Mouse (Mus musculus): ENCODE results near the gene Rexo5. TPM values are rescaled to one million over a fixed set of nuclear protein-coding genes. Genes with fewer than 3 reads are reported as not detected.

The Rexo5 gene
- polyA plus RNA-seq, 2 experiments = 6.8 to 14.6 TPM

GRCm38 (mm10) chr7:119855031-119855430, 61.2 kb downstream of the Rexo5 start:
- Histone ChIP-seq H3K9ac (replicated peaks) (no peak overlapping the region), H3K27ac (no peak overlapping the region), H3K27me3 (ENCODE audit: control insufficient read depth, insufficient read depth, low read length) (no peaks in the 10 kb centered on the region), H3K36me3 (replicated peaks; ENCODE audit: control insufficient read depth, insufficient read depth, low read depth) (no peaks in the 10 kb centered on the region; the same call in 1 of the 2 replicates), H3K4me3 (ENCODE audit: insufficient read depth in 1 of 2, low read depth in 2 of 2, low read length in 2 of 2) (no peak overlapping the region), H3K4me2 (ENCODE audit: low read depth) (no peak overlapping the region), H3K4me1 (replicated peaks; ENCODE audit: control insufficient read depth in 2 of 2, insufficient read depth in 2 of 2, low read length in 1 of 2) (no peaks in the 10 kb centered on the region; a peak in 1 of 4 replicates), H3K9me3 (ENCODE audit: control insufficient read depth, low read length) (no peaks in the 10 kb centered on the region)
- no peak for DNase-seq (ENCODE audit: low read depth in 3 of 3, low spot score in 3 of 3)
- TF ChIP-seq EP300 (IDR thresholded peaks at IDR 0.05; ENCODE audit: low read depth) = no peak
- TF ChIP-seq CTCF (IDR thresholded peaks at IDR 0.05; ENCODE audit: low read depth) = no peak
- ATAC-seq (ENCODE audit: insufficient read depth) = no peak

GRCm38 (mm10) chr7:119859476-119859875, 65.7 kb downstream of the Rexo5 start:
- DNase-seq (ENCODE audit: low read depth in 3 of 3, low spot score in 3 of 3) (no peak), ATAC-seq (ENCODE audit: insufficient read depth) (no peak)
- Histone ChIP-seq H3K9ac (replicated peaks) (no peak overlapping the region), H3K27ac (no peak overlapping the region), H3K4me3 (ENCODE audit: insufficient read depth in 1 of 2, low read depth in 2 of 2, low read length in 2 of 2) (no peak overlapping the region), H3K4me1 (replicated peaks; ENCODE audit: control insufficient read depth in 2 of 2, insufficient read depth in 2 of 2, low read length in 1 of 2) (peaks cover 2 to 7% of the 10 kb centered on the region in 2 experiments), H3K4me2 (ENCODE audit: low read depth) (no peak overlapping the region), H3K36me3 (replicated peaks; ENCODE audit: control insufficient read depth, insufficient read depth, low read depth) (no peaks in the 10 kb centered on the region), H3K27me3 (ENCODE audit: control insufficient read depth, insufficient read depth, low read length) (no peaks in the 10 kb centered on the region), H3K9me3 (ENCODE audit: control insufficient read depth, low read length) (no peaks in the 10 kb centered on the region)
- peak; percentile 46 for TF ChIP-seq CTCF (IDR thresholded peaks at IDR 0.05; ENCODE audit: low read depth)
- no peak for TF ChIP-seq EP300 (IDR thresholded peaks at IDR 0.05; ENCODE audit: low read depth)
- WGBS (ENCODE audit: insufficient replicate concordance) = 75% methylated on average over 6 of the region's 6 CpGs

GRCm38 (mm10) chr7:119860116-119860515, 66.3 kb downstream of the Rexo5 start:
- H3K9me3 ChIP-seq (ENCODE audit: control insufficient read depth, low read length) = no peaks in the 10 kb centered on the region
- TF ChIP-seq CTCF (IDR thresholded peaks at IDR 0.05; ENCODE audit: low read depth) = no peak
- no peak for TF ChIP-seq EP300 (IDR thresholded peaks at IDR 0.05; ENCODE audit: low read depth)
- DNase-seq (ENCODE audit: low read depth in 3 of 3, low spot score in 3 of 3) (no peak), ATAC-seq (ENCODE audit: insufficient read depth) (no peak)
- no peak overlapping the region for H3K4me2 ChIP-seq (ENCODE audit: low read depth)
- H3K4me1 ChIP-seq (replicated peaks; ENCODE audit: control insufficient read depth in 2 of 2, insufficient read depth in 2 of 2, low read length in 1 of 2) = peaks cover 2 to 9% of the 10 kb centered on the region in 2 experiments
- no peak overlapping the region for H3K4me3 ChIP-seq (ENCODE audit: insufficient read depth in 1 of 2, low read depth in 2 of 2, low read length in 2 of 2)
- H3K27me3 ChIP-seq (ENCODE audit: control insufficient read depth, insufficient read depth, low read length) = no peaks in the 10 kb centered on the region
- WGBS (ENCODE audit: insufficient replicate concordance) = 81% methylated on average over 3 of the region's 3 CpGs
- H3K36me3 ChIP-seq (replicated peaks; ENCODE audit: control insufficient read depth, insufficient read depth, low read depth) = no peaks in the 10 kb centered on the region
- no peak overlapping the region for H3K9ac ChIP-seq (replicated peaks)
- no peak overlapping the region for H3K27ac ChIP-seq

- H3K9me3 ChIP-seq (ENCODE audit: control insufficient read depth, low read length) = no peaks in the 10 kb centered on the region
- ATAC-seq (ENCODE audit: insufficient read depth) (no peak), DNase-seq (ENCODE audit: low read depth in 3 of 3, low spot score in 3 of 3) (no peak)
- no peak overlapping the region for H3K27ac ChIP-seq
- H3K4me3 ChIP-seq (ENCODE audit: insufficient read depth in 1 of 2, low read depth in 2 of 2, low read length in 2 of 2) = no peak overlapping the region
- 60% methylated on average over 2 of the region's 2 CpGs for WGBS (ENCODE audit: insufficient replicate concordance)
- no peaks in the 10 kb centered on the region for H3K27me3 ChIP-seq (ENCODE audit: control insufficient read depth, insufficient read depth, low read length)
- no peaks in the 10 kb centered on the region for H3K36me3 ChIP-seq (replicated peaks; ENCODE audit: control insufficient read depth, insufficient read depth, low read depth)
- no peak overlapping the region for H3K9ac ChIP-seq (replicated peaks)
- peaks cover 2 to 11% of the 10 kb centered on the region in 2 experiments for H3K4me1 ChIP-seq (replicated peaks; ENCODE audit: control insufficient read depth in 2 of 2, insufficient read depth in 2 of 2, low read length in 1 of 2)
- no peak for TF ChIP-seq EP300 (IDR thresholded peaks at IDR 0.05; ENCODE audit: low read depth)
- no peak for TF ChIP-seq CTCF (IDR thresholded peaks at IDR 0.05; ENCODE audit: low read depth)
- H3K4me2 ChIP-seq (ENCODE audit: low read depth) = no peak overlapping the region
Measured at GRCm38 (mm10) chr7:119860554-119860953, 66.7 kb downstream of the Rexo5 start.

- H3K36me3 ChIP-seq (replicated peaks; ENCODE audit: control insufficient read depth, insufficient read depth, low read depth) = no peaks in the 10 kb centered on the region
- DNase-seq (ENCODE audit: low read depth in 3 of 3, low spot score in 3 of 3) (no peak), ATAC-seq (ENCODE audit: insufficient read depth) (no peak)
- H3K4me3 ChIP-seq (ENCODE audit: insufficient read depth in 1 of 2, low read depth in 2 of 2, low read length in 2 of 2) = no peak overlapping the region
- TF ChIP-seq EP300 (IDR thresholded peaks at IDR 0.05; ENCODE audit: low read depth) (no peak), CTCF (IDR thresholded peaks at IDR 0.05; ENCODE audit: low read depth) (no peak)
- no peaks in the 10 kb centered on the region for H3K27me3 ChIP-seq (ENCODE audit: control insufficient read depth, insufficient read depth, low read length)
- peaks cover 2 to 11% of the 10 kb centered on the region in 2 experiments for H3K4me1 ChIP-seq (replicated peaks; ENCODE audit: control insufficient read depth in 2 of 2, insufficient read depth in 2 of 2, low read length in 1 of 2)
- no peak overlapping the region for H3K9ac ChIP-seq (replicated peaks)
- no peaks in the 10 kb centered on the region for H3K9me3 ChIP-seq (ENCODE audit: control insufficient read depth, low read length)
- no peak overlapping the region for H3K4me2 ChIP-seq (ENCODE audit: low read depth)
- no peak overlapping the region for H3K27ac ChIP-seq
Measured at GRCm38 (mm10) chr7:119860971-119861334, 67.1 kb downstream of the Rexo5 start.
